Mouse (Mus musculus): ENCODE measurements around the gene Unk.
"Not testable (repeated sequence)": the region's sequence is repeated elsewhere in the genome, so short reads cannot be mapped to it uniquely, and the experiment has no call there.

Gene Unk

DNA sequence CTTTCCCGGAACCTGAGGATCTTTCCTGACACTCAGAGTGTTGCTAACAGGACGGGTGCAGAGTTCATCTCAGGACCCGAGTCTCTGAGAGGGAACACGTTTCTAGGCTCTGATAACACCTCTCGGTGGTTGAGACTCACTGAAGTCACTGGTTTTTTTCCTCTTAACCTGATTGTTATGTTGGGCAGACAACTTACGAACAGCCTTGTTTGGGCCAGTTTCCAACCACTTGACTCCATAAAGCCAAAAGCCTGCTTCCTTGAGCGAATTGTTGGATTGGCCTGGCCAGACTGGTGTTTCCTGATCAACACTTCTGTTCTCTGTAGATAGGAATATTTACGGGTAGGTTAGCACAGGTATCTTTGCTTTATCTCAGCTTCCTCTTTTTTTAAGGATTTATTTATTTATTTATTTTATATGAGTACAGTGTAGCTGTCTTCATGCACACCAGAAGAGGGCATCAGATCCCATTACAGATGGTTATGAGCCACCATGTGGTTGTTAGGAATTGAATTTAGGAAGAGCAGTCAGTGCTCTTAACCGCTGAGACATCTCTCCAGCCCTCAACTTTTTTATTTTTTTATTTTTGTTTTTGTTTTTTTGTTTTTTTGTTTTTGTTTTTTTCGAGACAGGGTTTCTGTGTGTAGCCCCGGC lies 58.7 kb downstream of the Unk start:
- no peak for DNase-seq (ENCODE audit: low spot score in 2 of 2)

DNA sequence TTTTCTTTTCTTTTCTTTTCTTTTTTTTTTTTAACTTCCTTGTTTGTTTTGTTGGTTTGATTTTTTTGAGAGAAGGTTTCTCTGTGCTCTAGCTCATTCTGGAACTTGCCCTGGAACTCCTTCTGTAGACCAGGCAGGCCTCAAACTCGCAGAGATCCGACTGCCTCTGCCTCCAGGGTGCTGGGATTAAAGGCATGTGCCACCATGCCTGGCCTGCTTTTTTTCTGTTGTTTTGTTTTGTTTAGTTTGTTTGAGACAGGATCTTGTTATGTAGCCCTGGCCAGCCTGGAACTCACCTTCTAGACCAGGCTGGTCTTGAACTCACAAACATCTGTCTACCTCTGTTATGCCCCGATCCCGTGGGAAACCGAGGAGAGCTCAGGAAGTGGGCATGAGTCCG lies 59.4 kb downstream of the Unk start:
- no peak for DNase-seq (ENCODE audit: low spot score in 2 of 2)

DNA sequence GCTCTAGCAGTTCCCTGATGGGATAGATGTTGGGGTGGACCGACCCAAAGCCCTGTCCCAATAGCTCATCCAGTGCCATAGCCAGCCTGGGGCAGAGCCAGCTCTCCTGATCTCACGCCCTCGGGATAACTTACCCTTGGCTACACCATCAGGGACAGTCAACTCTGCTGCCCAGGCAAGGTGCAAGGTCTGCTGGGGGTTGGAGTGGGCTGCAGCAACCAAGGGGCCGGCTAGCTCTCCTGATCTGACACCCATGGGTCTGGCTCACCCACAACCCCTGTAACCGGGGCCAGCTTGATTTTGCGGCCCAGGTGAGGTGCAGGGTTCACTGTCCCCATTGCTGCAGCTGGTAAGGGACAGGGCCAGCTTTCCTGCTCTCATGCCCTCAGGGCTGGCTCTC lies 61.5 kb downstream of the Unk start:
- DNase-seq (ENCODE audit: low spot score in 2 of 2), result no peak

DNA sequence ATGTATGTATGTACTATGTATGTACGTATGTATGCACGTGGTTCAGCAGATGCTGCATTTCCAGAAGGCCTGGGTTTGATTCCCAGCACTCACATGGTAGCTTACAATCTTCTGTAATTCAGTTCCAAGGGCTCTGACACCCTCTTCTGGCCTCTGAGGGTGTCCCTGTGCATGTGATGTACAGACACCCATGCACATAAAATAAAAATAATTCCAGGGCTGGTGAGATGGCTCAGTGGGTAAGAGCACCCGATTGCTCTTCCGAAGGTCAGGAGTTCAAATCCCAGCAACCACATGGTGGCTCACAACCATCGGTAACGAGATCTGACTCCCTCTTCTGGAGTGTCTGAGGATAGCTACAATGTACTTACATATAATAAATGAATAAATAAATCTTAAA lies 62.8 kb downstream of the Unk start:
- DNase-seq (ENCODE audit: low spot score in 2 of 2), result not testable (repeated sequence)

DNA sequence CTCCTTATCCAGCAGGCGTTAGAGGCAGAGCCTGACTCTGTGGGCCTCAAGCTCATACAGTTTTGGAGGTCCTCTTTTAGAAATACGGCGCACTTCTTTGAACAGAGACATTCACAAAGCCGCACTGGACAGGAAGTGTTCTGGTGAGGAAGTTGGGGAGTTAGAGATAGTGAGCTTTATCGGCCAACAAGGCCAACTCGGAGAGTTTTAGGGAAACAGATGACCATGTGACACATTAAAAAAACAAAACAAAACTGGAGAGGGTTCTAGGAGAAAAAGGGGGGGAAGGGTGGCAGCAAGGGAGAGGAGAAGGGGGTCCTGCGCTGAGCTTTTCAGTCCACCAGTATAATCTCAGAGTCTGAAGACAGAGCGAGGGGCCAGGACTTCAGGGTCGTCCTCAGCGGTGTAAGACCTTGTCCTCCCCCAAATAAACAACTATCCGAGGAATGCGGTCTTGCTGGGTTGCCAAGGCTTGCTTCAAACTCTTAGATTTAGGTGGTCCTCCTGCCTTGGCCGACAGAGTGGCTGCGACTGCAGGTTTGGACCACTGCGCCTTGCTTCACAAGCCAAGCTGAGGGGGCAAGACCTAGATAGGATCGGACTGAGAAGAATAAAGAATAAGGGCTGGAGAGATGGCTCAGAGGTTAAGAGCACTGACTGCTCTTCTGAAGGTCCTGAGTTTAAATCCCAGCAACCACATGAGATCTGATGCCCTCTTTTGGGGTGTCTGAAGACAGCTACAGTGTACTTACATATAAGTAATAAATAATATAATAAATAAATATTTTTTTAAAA lies 63.8 kb downstream of the Unk start:
- DNase-seq (ENCODE audit: low spot score in 2 of 2), result peak in 1 of 2 experiments; percentile 60

DNA sequence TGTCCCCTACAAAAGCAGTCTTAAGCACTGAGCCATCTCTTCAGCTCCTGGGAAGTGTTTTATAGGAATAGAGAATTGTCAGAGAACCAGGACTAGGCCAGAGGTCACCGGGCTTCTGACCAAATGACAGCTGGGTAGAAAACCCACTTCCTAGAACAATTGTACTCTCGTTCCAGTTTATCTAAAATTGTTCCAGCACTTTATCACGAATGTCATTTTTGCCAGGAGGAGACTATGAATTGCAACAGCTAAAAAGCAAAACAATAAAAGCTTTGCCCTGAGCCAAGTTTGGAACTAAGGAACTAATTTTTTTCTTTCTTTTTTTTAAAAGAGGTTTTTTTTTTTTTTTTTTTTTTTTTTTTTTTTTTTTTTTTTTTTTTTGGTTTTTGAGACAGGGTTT lies 65.5 kb downstream of the Unk start:
- DNase-seq (ENCODE audit: low spot score in 2 of 2), result no peak

DNA sequence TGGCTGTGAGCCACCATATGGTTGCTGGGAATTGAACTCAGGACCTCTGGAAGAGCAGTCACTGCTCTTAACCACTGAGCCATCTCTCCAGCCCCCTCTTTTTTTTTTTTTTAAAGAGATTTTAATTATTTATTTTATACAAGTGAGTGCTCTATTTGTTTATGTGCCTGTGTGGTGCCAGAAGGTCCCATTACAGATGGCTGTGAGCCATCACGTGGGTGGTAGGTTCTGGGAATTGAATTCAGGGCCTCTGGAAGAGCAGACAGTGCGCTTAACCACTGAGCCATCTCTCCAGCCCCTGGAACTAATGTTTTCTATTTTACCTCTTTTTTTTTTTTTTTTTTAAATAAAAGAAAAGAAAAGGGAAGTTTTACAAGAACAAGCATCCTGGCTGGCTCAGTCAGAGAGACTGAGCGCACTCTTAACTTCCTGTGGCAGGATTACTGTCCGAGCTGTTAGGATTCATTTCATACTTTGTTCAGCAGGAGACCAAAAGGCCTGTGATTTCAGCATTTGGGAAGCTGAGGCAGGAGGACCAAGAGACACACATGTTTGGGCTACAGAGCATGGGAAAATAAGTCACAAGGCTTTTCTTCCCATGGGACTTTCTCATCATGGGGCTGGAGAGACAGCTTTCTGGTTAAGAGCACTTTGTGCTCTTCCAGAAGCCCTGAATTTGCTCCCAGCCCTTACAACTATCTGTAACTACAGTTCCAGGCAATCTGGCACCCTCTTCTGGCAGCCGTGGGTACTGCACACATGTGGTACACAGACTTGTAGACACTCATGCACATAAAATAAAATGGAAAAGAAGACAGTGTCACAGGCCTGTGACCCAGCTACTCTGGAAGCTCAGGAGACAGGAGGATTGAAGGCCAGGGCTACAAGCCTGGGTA lies 66.3 kb downstream of the Unk start:
- DNase-seq (ENCODE audit: low spot score in 2 of 2), result peak in 1 of 2 experiments; percentile 84

DNA sequence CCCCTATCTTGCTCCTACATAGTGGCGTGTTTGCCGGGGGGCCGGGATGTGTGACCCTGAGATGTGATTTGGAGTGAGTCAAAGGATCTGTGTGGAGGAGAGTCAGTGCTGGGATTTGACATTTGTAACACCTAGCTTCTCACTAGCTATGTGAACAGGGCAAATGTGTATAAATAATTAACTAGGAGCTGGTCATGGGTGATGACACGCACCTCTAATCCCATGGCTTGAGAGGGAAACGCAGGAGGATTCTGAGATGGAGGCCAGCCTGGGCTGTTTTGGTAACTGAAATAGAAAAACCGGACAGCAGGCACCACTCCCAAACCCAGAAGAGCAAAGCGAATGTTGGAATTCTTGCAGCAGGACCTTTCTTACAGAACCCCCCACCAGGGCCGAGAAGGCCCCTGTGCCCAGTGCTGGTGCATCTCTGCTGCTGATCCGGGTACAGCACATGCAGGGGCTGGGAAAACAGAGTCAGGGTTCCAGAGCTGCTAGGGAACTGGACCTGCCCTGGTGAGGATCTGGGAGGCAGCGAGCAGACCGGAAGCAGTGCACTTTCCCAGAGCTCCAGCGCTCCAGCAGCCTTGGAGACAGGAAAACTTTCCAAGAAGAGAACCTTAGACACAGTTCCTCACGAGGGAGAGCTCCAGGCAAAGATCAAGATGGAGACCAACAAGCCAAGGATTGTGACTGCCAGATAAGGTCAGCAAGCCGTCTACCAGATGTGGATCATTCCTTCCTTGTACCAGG lies 68.8 kb downstream of the Unk start:
- no peak for DNase-seq (ENCODE audit: low spot score in 2 of 2)

DNA sequence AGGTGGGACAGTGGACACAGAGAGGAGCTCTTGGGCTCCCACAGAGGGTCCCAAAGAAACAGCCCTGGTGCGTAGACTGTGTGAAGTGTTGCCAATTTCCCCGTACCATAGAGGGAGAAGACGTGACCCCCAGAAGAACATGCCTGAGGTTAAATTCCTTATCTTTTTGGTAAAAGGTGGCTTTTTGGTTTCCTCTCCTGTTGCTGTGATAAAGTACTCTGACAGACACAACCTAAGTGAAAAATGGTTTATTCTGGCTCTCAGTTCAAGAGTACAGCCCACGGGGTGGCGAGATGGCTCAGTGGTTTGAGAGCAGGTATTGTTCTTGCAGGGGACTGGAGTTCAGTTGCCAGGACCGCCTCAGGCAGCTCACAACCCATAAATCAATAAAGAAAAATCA lies 69.3 kb downstream of the Unk start:
- DNase-seq (ENCODE audit: low spot score in 2 of 2), result no peak

DNA sequence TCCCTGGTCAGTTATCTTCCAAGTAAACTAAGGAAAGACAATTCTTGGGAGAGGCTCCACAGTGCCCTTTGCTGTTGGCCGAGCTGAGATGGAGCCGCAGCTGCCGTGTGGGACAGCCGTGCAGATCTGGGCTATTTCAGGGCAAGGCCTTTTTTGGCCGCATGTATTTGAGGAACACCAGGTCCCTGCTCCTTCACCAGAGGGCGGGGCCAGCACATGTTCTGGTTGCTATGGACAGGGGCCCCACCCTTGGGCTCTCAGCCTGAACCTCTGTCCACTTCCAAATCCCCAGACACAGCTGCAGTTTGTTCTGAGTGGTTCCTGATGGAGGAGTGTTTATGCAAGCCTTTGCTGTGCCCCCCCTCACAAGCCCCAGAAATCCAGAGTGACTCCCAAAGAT lies 70.3 kb downstream of the Unk start:
- DNase-seq (ENCODE audit: low spot score in 2 of 2), result no peak

DNA sequence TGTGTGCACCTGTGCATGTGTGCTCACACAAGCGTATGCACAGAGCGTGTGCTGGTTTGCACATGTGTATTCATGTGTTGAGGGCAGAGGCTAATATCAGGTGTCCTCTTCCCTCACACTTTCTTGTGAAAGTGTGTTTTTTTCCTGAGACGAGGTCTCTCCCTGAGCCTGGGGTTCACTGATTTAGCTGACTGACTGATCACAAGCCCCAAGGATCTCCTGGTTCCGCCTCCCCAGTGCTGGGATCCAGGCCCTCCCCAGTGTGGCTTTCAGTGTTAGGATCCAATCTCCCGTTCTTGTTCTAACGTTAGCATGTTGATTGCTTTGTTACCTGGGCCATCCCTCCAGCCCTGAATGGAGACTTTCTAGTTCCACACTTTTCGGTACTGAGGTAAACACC lies 70.7 kb downstream of the Unk start:
- no peak for DNase-seq (ENCODE audit: low spot score in 2 of 2)

DNA sequence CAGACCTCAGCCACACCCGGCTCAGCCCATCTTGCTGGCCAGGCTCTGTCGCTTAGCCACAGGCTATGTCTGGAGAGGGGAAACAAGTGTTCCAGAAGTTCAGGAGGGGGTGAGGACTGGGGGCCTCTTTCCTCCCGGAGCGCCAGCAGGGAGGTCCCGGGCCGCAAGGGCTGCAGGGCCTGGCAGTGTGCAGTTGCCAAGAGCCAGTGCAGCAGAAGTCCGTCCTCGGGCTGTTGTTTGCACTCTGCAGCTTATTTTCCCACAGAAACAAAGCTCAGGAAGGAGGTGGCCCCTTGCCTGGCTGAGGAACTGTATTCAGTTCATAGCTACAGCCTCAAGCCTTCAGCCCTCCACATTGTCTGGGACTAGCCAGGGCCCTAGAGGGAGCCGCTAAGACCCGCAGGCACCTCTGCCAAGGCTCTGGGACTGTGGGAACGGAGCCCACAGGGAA lies 71.8 kb downstream of the Unk start:
- DNase-seq (ENCODE audit: low spot score in 2 of 2), result no peak

DNA sequence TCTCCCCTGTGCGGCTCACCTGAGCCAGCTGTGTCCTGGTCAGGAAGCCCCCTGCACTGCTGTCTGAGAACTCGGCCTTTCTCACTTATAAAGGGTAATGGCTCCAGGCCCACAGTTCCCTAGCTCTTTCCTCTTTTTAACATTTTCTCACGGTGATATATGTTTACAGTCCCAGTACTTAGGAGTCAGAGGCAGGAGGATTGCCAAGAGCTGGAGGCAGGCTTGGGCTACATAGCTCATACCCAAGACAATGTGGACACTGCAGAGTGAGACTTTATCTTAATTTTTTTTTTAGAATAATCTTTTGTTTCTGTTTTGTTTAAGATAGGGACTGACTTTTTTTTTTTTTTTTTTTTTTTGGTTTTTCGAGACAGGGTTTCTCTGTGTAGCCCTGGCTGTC lies 72.3 kb downstream of the Unk start:
- DNase-seq (ENCODE audit: low spot score in 2 of 2), result no peak

DNA sequence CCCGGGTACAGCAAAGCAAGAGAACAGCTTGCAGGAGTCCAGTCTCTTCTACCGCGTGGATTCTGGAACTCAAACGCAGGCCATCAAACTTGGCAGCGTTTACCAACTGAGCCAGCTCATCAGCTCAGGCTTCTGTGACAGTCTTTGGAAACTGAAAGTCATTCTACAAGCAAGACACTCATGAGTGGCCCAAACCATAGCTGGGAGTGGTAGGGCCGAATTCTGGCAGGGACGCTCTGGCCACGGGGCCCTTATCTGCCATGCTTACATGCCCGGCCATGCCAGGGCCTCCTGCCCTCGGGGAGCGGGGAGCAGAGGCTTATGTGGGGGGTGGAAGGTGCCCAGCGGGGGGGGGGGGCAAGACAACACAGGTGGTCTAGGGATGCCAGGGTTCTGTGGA lies 73.5 kb downstream of the Unk start:
- no peak for DNase-seq (ENCODE audit: low spot score in 2 of 2)

DNA sequence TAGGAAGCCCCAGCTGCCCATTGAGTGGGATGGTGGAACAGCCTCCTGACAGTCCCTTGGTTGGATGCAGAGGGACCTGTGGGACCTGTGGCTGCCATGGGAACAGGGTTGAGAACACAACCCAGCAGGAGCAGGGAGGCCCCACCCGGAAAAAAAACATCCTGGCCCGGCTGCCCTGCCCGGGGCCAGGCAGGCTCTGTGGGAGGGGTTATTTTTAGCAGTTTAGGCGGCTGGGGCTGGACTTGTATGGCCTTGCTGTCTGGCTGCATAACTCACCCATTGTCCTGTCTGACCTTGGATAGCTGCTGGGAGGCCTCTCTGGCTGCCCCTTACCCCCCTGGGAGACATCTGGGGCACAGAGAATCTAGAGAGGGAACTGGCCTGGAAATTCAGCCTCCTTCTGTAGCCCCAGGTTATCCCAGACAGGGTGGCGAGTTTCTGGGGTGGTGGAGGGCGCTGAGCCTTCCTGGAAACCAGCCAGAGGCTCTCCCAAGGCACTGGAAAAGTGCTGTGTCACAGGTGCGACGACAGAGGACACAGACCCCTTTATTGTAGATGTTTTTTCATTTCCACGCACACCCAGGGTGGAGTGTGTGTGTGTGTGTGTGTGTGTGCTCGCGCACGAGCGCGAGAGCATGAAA lies 74.0 kb downstream of the Unk start:
- no peak for DNase-seq (ENCODE audit: low spot score in 2 of 2)

DNA sequence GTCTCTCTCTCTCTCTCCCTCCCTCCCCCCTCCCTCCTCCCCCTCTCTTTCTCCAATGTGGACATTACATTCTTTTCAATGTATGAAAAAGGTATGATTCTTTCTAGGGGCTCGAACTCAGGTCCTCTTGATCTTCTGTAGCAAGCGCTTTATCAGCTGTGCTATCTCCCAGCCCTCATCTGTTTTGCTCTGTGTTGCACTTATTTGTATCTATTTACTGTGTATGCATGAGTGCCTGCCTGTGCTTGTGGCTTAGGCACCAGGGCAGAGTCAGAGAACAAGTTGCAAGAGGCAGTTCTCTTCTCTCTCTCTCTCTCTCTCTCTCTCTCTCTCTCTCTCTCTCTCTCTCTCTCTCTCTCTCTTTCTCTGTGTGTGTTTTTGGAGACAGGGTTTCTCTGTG lies 74.9 kb downstream of the Unk start:
- no peak for DNase-seq (ENCODE audit: low spot score in 2 of 2)

DNA sequence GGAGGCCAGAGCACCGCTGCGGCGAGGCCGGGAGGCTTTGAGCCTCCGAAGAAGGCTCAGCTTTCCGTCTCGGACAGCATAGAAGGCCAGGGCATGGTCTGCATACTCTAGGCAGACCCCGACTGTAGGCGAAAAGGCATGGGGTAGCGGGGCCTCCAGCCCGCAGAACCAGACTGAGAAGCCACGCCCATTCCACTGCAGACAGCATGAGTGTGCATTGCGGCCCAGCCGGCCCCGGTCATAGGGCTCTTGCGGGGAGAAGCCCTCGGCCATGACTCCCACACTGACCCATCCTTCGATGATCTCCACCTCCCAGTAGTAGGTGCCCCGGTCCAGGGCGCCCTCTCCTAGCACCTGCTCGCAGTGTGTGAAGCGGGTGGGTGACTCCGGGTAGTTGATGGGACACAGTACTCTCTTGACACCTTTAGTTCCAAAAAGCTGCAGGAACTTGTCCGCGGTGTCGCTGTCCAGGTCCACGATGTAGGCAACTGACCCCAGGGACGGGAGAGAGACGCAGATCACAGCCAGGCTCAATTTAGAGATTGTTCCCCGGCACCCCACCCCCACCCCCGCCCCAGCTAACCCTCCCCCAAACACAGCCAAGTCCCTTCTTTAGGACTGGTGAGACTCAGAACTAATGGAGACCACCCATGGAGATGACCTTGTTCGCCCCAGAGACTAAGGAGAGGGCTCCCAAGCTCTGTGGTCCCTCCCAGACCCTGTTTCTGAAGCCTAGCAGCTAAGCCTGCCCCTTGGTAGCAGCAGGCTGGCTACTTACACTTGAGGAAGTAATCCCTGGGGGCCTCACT lies 76.2 kb downstream of the Unk start:
- DNase-seq (ENCODE audit: low spot score in 2 of 2), result no peak

DNA sequence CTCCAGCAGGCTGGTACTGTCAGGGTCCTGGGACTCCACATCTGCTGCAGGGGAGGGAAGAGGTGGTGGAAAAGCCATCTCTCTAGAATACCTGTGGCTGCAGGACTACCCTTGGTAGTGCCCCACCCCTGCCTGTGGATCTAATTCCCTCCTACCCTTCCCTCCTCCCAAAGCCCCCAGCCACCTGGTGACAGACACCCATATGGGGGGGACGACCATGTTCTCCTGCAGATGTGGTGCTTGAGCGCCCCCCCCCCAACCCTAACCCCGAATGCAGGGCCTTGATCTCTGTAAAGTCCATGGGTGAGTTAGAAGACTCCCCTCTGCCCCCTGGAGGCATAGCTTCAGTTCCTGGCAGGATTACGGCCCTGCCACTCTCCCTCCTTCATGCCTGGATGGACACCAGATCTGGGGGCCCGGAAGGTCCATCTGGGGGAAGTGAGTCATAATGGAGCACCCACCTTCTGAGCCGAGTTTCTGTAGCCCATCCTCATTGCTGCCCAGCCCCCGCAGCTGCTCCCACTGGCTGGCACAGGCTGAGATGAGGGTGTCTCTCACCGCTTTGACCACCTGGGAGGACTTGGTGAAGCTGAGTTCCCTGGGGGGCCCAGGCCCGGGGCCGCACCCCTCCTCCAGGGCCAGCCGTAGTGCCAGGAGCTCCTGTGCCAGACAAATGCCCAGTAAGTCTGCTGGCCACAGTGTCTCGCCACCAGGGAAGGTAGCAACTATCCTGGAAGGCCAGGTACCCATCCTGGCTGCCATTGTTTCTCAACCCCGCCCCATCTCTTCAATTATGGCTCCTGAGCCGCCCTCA lies 77.0 kb downstream of the Unk start:
- no peak for DNase-seq (ENCODE audit: low spot score in 2 of 2)

DNA sequence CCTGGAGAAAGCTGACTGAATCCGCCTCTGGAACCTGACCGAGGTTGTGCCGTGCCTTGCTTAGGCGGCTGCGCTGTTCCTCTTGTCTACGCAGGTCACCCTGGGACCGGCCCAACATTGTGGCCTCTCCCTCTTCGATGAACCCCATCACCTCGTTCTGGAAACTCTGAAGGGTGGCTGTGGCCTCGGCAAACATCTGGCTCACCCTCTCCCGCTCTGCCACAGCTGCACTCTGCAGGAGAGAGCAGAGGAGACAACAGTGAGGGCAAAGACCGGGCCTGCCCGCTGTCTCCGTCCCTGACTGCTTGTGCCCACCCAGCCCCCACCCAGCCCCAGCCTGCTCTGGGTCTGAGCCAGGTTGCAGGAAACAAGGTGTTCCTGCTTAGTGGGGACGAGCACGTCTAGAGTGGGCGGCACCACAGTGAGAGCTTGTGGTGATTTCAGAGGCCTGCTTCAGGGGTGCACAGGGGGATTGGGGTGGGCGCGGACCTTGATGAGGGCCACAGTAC lies 77.7 kb downstream of the Unk start:
- DNase-seq (ENCODE audit: low spot score in 2 of 2), result no peak
